Mouse (Mus musculus) yolk sac, embryonic 10.5 days (tissue): ENCODE results near the gene Pcx.
A peak's percentile ranks its signal among the peaks of the same experiment; 100 is the strongest.

Source experiments
- DNase-seq: peaks from one replicate; pipeline ENCODE4 v3.0.0-alpha.2; 2017; ENCODE audit warnings: low spot score

The Pcx gene

GRCm38 (mm10) chr19:4548305-4548883, 38.1 kb downstream of the Pcx start:
- no peak for DNase-seq

GRCm38 (mm10) chr19:4554248-4554647, 44.0 kb downstream of the Pcx start:
- no peak for DNase-seq

GRCm38 (mm10) chr19:4555086-4555485, 44.8 kb downstream of the Pcx start:
- DNase-seq = no peak

- DNase-seq = no peak
These were observed 46.5 kb downstream of the Pcx start for GRCm38 (mm10) chr19:4556787-4557186.

GRCm38 (mm10) chr19:4557796-4558569, 47.7 kb downstream of the Pcx start:
- no peak for DNase-seq

GRCm38 (mm10) chr19:4558570-4558955, 48.3 kb downstream of the Pcx start:
- DNase-seq = no peak

GRCm38 (mm10) chr19:4559011-4559410, 48.7 kb downstream of the Pcx start:
- DNase-seq = no peak

GRCm38 (mm10) chr19:4559588-4559987, 49.3 kb downstream of the Pcx start:
- DNase-seq = no peak

GRCm38 (mm10) chr19:4560205-4560604, 49.9 kb downstream of the Pcx start:
- no peak for DNase-seq

GRCm38 (mm10) chr19:4565678-4566077, 55.4 kb downstream of the Pcx start:
- DNase-seq = no peak

GRCm38 (mm10) chr19:4566880-4567279, 56.6 kb downstream of the Pcx start:
- DNase-seq = no peak

GRCm38 (mm10) chr19:4567665-4568064, 57.4 kb downstream of the Pcx start:
- no peak for DNase-seq

- peak; percentile 53 for DNase-seq
These were observed 58.6 kb downstream of the Pcx start for GRCm38 (mm10) chr19:4568832-4569231.

- DNase-seq = no peak
These were observed 59.3 kb downstream of the Pcx start for GRCm38 (mm10) chr19:4569356-4570236.

- peak; percentile 71 for DNase-seq
These were observed 60.0 kb downstream of the Pcx start for GRCm38 (mm10) chr19:4570237-4570613.

GRCm38 (mm10) chr19:4570815-4571214, 60.5 kb downstream of the Pcx start:
- DNase-seq = no peak

- no peak for DNase-seq
These were observed 61.4 kb downstream of the Pcx start for GRCm38 (mm10) chr19:4571658-4572057.

GRCm38 (mm10) chr19:4572061-4572460, 61.8 kb downstream of the Pcx start:
- no peak for DNase-seq

- DNase-seq = no peak
These were observed 62.2 kb downstream of the Pcx start for GRCm38 (mm10) chr19:4572467-4572866.

- no peak for DNase-seq
These were observed 63.0 kb downstream of the Pcx start for GRCm38 (mm10) chr19:4573241-4573640.

GRCm38 (mm10) chr19:4578799-4579198, 68.5 kb downstream of the Pcx start:
- no peak for DNase-seq

- no peak for DNase-seq
These were observed 69.0 kb downstream of the Pcx start for GRCm38 (mm10) chr19:4579296-4579695.

- no peak for DNase-seq
These were observed 73.6 kb downstream of the Pcx start for GRCm38 (mm10) chr19:4583856-4584255.
